Mouse (Mus musculus) liver, embryonic 16.5 days (tissue): ENCODE measurements around the gene Gmpr. TPM values are rescaled to one million over a fixed set of nuclear protein-coding genes. Genes with fewer than 3 reads are reported as not detected.
"Not testable (repeated sequence)": the region's sequence is repeated elsewhere in the genome, so short reads cannot be mapped to it uniquely, and the experiment has no call there.

ENCODE experiments used
- ATAC-seq: fragments of 200-750 bp; cut with Nextera tagmentation; 2 replicates; pipeline ENCODE4 v1.8.0; 2017; ENCODE audit warnings: low read depth, mild to moderate bottlenecking, moderate number of reproducible peaks, moderate library complexity
- H3K27ac ChIP-seq: fragments of 300-500 bp; sonication (generic); 2 replicates; pipeline ENCODE4 v1.5.1; 2014; ENCODE audit warnings: mild to moderate bottlenecking, low read length
- H3K27me3 ChIP-seq: fragments of 300-500 bp; sonication (generic); 2 replicates; pipeline ENCODE4 v1.6.1; 2014; ENCODE audit warnings: low read depth, low read length, mixed read lengths; ENCODE audit not compliant: control insufficient read depth, insufficient read depth
- H3K36me3 ChIP-seq: fragments of 300-500 bp; sonication (generic); 2 replicates; pipeline ENCODE4 v1.6.1; 2014; ENCODE audit warnings: mild to moderate bottlenecking; ENCODE audit not compliant: control insufficient read depth, insufficient read depth
- H3K4me1 ChIP-seq: fragments of 300-500 bp; sonication (generic); 2 replicates; pipeline ENCODE4 v1.6.1; 2014; ENCODE audit warnings: low read depth, low read length, mixed read lengths; ENCODE audit not compliant: control insufficient read depth
- H3K4me2 ChIP-seq: fragments of 300-500 bp; sonication (generic); 2 replicates; pipeline ENCODE4 v1.6.1; 2014; ENCODE audit warnings: low read depth, low read length, mixed read lengths
- H3K4me3 ChIP-seq: fragments of 300-500 bp; sonication (generic); 2 replicates; pipeline ENCODE4 v1.5.1; 2014; ENCODE audit warnings: low read depth, mild to moderate bottlenecking, low read length
- H3K9ac ChIP-seq: fragments of 300-500 bp; sonication (generic); 2 replicates; pipeline ENCODE4 v1.6.1; 2014; ENCODE audit warnings: low read depth, low read length
- H3K9me3 ChIP-seq: fragments of 300-500 bp; sonication (generic); replicated peaks from 2 replicates; pipeline ENCODE4 v1.6.1; 2016; ENCODE audit warnings: low read length; ENCODE audit not compliant: control insufficient read depth
- whole genome bisulfite sequencing: fragments of 180-500 bp; shearing (Covaris S2); extraction: QIAGEN DNeasy Blood & Tissue Kit; methylation state at CpG from one replicate; pipeline ENCODE4 v1.1.7; 2014; ENCODE audit not compliant: insufficient replicate concordance; 5-methylcytosine and 5-hydroxymethylcytosine counted together
- polyA plus RNA-seq: library from polyadenylated mRNA; unstranded; fragments of >200 nt; fragmentation: Nextera tagmentation; extraction: Ambion mirVana; gene quantifications from 2 replicates; pipeline ENCODE4 v1.2.1, GENCODE M21; 2015

Gmpr gene
- polyA plus RNA-seq, 1 experiment from 2014 or later = 212 TPM

GRCm38 (mm10) chr13:45473311-45473710 is 33.9 kb upstream of the Gmpr start:
- Histone ChIP-seq H3K27ac (no peak overlapping the region), H3K4me3 (no peak overlapping the region), H3K9me3 (no peaks in the 10 kb centered on the region), H3K36me3 (no peaks in the 10 kb centered on the region), H3K4me2 (no peak overlapping the region), H3K27me3 (peaks cover 9% of the 10 kb centered on the region), H3K9ac (no peak overlapping the region), H3K4me1 (peaks cover 4% of the 10 kb centered on the region; the same call in 1 of the 2 replicates)
- 66% methylated on average over 10 of the region's 10 CpGs for WGBS
- no peak for ATAC-seq

DNA sequence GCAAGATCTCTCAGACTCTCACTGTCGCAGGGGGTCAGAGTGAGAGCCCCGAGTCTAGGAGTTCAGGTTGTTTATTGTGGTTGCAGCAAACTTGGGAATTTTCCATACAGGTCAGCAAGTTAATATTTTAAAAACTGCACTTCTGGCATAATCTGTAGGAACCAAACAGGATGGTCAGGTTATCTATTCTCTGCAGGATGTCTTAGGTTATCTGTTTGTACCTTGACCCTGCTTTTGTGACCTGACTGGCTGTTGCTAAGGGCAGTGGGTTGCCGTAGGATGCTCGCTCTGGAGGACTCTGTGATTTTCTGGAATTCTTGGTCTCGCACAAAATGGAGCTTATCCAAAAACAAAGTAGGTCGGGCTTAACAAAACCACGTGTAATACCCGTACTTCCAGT is 31.9 kb upstream of the Gmpr start:
- H3K4me2 ChIP-seq = no peak overlapping the region
- H3K36me3 ChIP-seq = no peaks in the 10 kb centered on the region
- no peak overlapping the region for H3K4me3 ChIP-seq
- no peaks in the 10 kb centered on the region for H3K9me3 ChIP-seq
- 60% methylated on average over 8 of the region's 8 CpGs for WGBS
- no peak overlapping the region for H3K27ac ChIP-seq
- peak; percentile 37; the same call in 1 of the 2 replicates for ATAC-seq
- no peak overlapping the region for H3K9ac ChIP-seq
- peaks cover 13% of the 10 kb centered on the region for H3K27me3 ChIP-seq
- peaks cover 4% of the 10 kb centered on the region; the same call in 1 of the 2 replicates for H3K4me1 ChIP-seq

- peaks cover 13% of the 10 kb centered on the region for H3K27me3 ChIP-seq
- H3K4me3 ChIP-seq = no peak overlapping the region
- H3K27ac ChIP-seq = no peak overlapping the region
- no peak overlapping the region for H3K9ac ChIP-seq
- peaks cover 4% of the 10 kb centered on the region; the same call in 1 of the 2 replicates for H3K4me1 ChIP-seq
- WGBS = 29% methylated on average over 3 of the region's 3 CpGs
- no peaks in the 10 kb centered on the region for H3K9me3 ChIP-seq
- no peak for ATAC-seq
- no peak overlapping the region for H3K4me2 ChIP-seq
- H3K36me3 ChIP-seq = no peaks in the 10 kb centered on the region
These were observed 30.1 kb upstream of the Gmpr start for GRCm38 (mm10) chr13:45477183-45477582.

- Histone ChIP-seq H3K27ac (no peak overlapping the region), H3K4me1 (peaks cover 4% of the 10 kb centered on the region; the same call in 1 of the 2 replicates), H3K4me3 (no peak overlapping the region), H3K9me3 (no peaks in the 10 kb centered on the region), H3K4me2 (no peak overlapping the region), H3K36me3 (no peaks in the 10 kb centered on the region), H3K27me3 (peaks cover 10% of the 10 kb centered on the region), H3K9ac (no peak overlapping the region)
- WGBS = 61% methylated on average over 6 of the region's 6 CpGs
- no peak for ATAC-seq
These were observed 27.3 kb upstream of the Gmpr start for GRCm38 (mm10) chr13:45479951-45480350.

DNA sequence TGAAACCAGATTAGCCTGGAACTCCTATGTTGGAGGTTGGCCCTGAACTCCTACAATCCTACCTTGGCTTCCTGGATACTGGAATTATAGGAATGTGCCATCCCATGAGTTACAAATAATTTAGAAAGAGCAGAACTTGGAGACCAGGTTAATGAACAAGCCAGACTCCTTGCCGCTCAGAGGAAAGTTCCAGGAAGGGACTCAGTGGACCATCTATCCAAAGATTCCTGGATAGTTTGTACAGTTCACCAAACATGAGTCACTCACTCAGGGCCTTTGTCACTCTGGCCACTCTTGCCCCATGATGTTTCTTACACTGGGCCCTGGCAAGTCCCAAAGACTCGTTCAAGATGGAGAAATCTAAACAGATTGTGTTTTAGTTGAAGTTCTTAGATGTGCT is 24.0 kb upstream of the Gmpr start:
- no peak overlapping the region for H3K9ac ChIP-seq
- H3K27ac ChIP-seq = no peak overlapping the region
- H3K4me2 ChIP-seq = no peak overlapping the region
- H3K4me3 ChIP-seq = no peak overlapping the region
- no peaks in the 10 kb centered on the region for H3K36me3 ChIP-seq
- ATAC-seq = no peak
- H3K27me3 ChIP-seq = 0 out of 2 replicates have a peak, but pooled peaks cover 4% of the 10 kb centered on the region
- no peaks in the 10 kb centered on the region for H3K9me3 ChIP-seq
- H3K4me1 ChIP-seq = no peaks in the 10 kb centered on the region
- 79% methylated on average over 2 of the region's 2 CpGs for WGBS

DNA sequence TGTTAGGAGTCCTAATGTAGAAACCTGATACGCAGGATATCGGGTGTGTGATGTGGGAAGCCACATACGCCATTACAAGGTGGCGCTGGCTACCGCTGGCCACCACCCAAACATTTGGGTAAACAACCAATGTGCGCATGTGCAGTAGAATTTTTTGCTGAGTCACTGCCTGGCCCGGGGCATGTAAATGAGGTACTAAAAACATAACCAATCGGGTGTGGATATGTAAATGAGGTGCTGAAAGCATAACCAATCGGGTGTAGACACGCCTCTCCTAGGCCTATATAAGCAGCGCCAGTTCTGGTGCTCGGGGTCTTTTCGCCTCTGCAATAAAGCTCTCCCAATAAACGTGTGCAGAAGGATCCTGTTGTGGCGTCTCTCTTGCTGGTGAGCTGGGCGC is 23.3 kb upstream of the Gmpr start:
- H3K27me3 ChIP-seq, H3K9me3 ChIP-seq, H3K9ac ChIP-seq, H3K4me1 ChIP-seq, H3K4me2 ChIP-seq, H3K4me3 ChIP-seq, ATAC-seq, H3K27ac ChIP-seq, H3K36me3 ChIP-seq: not testable (repeated sequence)
- 86% methylated on average over 16 of the region's 16 CpGs for WGBS

DNA sequence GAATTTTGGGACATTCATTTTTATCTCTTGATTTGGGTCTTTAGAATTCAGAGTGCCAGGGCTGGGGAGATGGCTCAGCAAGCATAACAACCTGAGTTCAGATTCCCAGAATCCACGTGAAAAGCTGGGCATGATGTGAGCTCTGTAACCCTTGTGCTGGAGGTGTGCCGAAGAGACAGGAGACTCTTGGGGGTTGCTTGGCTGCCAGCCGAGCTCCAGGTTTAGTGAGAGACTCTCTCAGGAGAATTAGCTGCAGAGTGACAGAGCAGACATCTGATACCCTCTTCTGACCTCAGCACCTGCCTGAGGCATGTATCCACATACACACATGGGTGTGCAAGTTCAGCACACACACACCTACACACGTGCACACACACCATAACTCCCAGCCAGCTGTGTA is 21.6 kb upstream of the Gmpr start:
- WGBS = 58% methylated on average over 4 of the region's 4 CpGs
- no peak overlapping the region for H3K4me2 ChIP-seq

GRCm38 (mm10) chr13:45486598-45486997 is 20.6 kb upstream of the Gmpr start:
- H3K9ac ChIP-seq = no peak overlapping the region

More for the DNA sequence above, 21.6 kb upstream of the Gmpr start:
- Histone ChIP-seq H3K4me1 (no peaks in the 10 kb centered on the region), H3K4me3 (no peak overlapping the region), H3K9me3 (no peaks in the 10 kb centered on the region), H3K27ac (no peak overlapping the region), H3K9ac (no peak overlapping the region), H3K36me3 (no peaks in the 10 kb centered on the region), H3K27me3 (no peaks in the 10 kb centered on the region)
- no peak for ATAC-seq

GRCm38 (mm10) chr13:45491991-45492732 is 15.1 kb upstream of the Gmpr start:
- no peaks in the 10 kb centered on the region for H3K36me3 ChIP-seq
- H3K9me3 ChIP-seq = no peaks in the 10 kb centered on the region
- peaks cover 9% of the 10 kb centered on the region for H3K4me1 ChIP-seq
- H3K27ac ChIP-seq = no peak overlapping the region
- no peak overlapping the region for H3K4me3 ChIP-seq
- H3K27me3 ChIP-seq = no peaks in the 10 kb centered on the region
- 0 out of 2 replicates have a peak, but pooled peaks have one; percentile 21 for ATAC-seq
- H3K4me2 ChIP-seq = no peak overlapping the region
- no peak overlapping the region for H3K9ac ChIP-seq
- 67% methylated on average over 8 of the region's 8 CpGs for WGBS

More at GRCm38 (mm10) chr13:45486598-45486997, 20.6 kb upstream of the Gmpr start:
- H3K4me2 ChIP-seq = no peak overlapping the region
- no peak overlapping the region for H3K27ac ChIP-seq
- H3K9me3 ChIP-seq = no peaks in the 10 kb centered on the region
- no peaks in the 10 kb centered on the region for H3K27me3 ChIP-seq
- ATAC-seq = no peak; the same call in 1 of the 2 replicates
- H3K4me1 ChIP-seq = no peaks in the 10 kb centered on the region
- 59% methylated on average over 2 of the region's 2 CpGs for WGBS
- H3K4me3 ChIP-seq = no peak overlapping the region
- no peaks in the 10 kb centered on the region for H3K36me3 ChIP-seq
